Mouse (Mus musculus) urinary bladder, adult 18-20 months (tissue): Measurements from ENCODE around the gene Btbd9.

Experiments used
- DNase-seq, 2 experiments: peaks; one replicate each; pipeline ENCODE4 v3.0.0; 2022; ENCODE audit warnings: low spot score in 2 of 2, mixed read lengths in 2 of 2

Btbd9 gene

DNA sequence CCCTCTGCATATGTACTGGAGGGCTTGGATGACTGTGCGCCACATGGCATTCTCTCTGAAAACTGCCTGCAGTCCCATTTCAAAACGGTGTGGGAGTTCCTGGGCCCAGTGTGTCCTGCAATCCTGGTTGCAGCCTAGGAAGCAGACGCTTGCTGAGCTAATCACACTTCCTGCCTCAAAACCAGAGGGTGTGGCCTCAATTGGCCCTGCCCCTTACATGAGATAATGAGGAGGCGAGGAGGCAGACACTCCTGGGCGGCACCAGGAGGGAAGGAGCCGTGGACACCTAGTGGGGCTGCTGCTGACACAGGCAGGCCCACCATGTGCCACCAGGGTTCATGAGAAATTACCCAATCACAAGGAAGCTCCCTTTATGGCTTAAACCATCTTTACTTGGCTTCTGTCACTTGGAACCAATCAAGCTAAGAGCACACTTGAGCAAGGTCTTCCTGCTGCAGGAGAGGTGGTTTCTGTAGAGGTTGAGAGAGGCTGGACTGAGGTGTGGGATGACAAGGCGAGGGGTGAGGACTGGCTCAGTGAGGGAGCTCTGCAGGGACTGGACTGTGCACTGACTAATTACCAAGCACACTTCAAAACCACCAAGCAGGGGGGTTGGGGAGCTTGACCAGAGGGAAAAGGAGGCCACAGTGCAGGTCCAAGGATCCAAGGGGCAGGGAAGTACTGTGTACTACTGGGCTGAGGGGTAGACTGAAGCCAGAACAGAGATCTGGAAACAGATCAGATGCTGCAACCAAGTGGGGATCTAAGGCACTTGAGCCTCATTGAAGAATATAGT lies 295.8 kb downstream of the Btbd9 start:
- no peak for DNase-seq

DNA sequence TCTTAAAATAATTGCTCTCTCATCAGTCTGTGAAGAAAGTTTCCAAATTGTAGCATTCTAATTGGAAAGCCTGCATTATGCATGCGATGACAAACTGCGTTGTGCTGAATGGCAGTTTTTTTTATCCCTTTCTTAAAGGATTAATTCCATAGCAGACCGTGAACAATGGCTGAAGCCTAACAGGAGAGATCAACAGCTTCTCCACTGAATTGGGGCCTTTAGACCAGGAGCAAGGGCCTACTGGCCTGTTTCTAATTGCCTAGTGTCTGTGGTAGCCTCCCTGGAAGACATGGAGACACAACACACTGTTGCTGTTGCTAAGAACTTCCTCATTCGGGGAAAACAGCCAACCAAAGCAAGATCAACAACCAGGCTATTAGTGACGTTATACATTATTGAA lies 296.6 kb downstream of the Btbd9 start:
- no peak for DNase-seq

GRCm38 (mm10) chr17:30278596-30279378 lies 297.5 kb downstream of the Btbd9 start:
- no peak for DNase-seq

- no peak for DNase-seq
These were observed 299.8 kb downstream of the Btbd9 start for GRCm38 (mm10) chr17:30276477-30276876.

- no peak for DNase-seq
These were observed 303.5 kb downstream of the Btbd9 start for GRCm38 (mm10) chr17:30272769-30273168.

DNA sequence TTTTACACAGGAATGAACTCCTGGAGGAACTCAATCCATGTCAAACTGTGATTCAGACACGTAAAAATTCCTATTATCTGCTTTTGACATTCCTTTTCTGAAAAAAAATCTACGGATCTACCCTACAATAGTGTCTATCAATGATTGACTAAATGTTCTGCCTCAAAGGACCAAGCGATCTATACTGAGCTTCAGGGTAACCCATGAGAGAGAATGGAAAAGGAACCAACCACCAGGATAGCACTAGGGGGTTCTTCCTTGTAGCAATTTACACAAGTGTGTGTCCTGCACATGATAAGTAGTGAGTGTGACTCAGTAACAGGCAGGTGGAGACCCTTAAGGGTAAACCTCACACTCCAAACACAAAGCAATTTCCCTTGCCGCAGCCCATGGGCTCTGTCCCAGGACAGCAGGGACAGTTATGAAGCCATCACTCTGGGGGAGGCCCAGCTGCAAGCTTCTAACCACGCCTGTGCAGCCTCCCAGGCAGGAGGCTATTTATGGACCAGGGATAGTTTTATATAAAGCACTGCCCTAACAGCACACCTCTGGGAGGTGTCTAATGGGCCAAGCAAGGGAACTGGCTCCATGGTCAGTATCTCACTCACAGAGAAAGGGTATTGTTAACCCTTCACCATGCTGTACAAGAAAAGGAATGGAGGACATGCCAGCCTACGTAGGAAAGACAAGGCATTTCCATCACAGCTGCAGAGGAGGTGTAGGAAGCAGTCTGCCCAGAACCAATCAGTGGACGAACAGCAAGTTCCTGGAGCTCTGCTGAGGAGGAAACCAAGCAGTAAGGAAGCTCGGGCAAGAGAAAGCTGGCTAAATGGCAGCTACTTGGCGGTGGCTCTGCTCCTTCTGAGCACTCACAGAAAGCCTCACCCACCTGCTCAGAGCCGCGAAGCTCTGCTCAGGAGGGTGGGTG lies 306.9 kb downstream of the Btbd9 start:
- no peak for DNase-seq

DNA sequence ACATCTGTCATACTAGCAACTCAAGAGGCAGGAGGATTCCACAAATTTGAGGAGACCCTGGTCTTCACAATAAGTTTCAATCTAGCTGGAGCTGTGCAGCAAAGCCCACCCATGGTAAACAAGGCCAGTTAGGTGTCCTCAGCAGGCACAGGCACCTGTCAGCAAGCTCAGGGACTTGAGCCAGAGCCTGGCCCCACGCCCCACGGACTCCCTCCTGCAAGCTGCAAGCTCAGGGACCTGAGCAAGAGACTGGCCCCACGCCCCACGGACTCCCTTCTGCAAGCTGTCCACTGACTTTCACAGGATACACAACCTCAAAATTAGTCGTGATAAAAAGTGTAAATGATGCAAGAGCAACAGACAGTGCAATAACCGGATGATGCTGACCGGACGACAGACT lies 307.8 kb downstream of the Btbd9 start:
- no peak for DNase-seq

DNA sequence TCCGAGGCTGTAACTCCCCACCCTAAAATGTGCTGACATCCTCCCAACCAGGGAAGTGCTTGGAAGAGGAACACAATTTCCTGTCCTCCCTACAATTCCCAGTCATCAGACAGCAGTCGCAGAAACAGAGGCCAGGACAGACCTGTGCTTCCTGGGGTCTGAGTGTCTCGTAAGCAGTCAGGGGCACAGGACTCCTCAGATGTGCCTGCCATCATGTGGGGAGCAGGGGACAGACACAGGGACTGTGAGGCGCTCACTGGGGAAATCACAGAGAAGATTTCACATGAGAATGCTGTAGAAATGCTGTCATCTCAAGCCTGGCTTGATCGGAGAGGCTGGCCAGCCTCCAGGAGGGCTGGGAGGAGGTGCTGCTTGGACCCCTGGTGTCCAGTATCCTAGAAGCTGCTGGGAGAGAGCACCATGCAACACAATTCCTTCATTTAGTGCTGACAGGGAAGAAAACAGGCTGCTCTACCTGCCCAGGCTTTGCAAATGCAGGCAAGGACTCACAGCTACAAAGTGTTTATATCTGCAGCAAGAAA lies 308.8 kb downstream of the Btbd9 start:
- no peak for DNase-seq

- DNase-seq, result no peak
These were observed 312.8 kb downstream of the Btbd9 start for GRCm38 (mm10) chr17:30263535-30263934.

DNA sequence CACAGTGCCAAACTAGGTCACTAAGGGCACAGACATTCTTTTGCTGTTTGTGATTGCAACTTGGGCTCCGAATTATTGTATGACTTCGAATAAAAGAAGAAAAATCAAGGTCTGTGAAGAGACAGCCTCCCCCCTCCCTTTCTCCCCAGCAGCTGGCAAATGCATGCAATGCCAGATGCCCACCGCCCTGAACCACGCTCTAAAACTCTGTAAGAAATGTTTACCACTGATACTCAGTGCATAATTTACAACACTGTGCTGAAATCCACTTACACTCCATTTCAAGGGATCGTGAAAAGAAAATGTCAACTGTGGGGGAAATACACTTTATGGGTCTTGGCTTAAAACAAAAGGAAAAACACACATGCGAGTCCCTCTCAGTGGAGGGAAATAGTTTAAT lies 313.3 kb downstream of the Btbd9 start:
- no peak for DNase-seq

GRCm38 (mm10) chr17:30262440-30262839 lies 313.8 kb downstream of the Btbd9 start:
- DNase-seq, result no peak

DNA sequence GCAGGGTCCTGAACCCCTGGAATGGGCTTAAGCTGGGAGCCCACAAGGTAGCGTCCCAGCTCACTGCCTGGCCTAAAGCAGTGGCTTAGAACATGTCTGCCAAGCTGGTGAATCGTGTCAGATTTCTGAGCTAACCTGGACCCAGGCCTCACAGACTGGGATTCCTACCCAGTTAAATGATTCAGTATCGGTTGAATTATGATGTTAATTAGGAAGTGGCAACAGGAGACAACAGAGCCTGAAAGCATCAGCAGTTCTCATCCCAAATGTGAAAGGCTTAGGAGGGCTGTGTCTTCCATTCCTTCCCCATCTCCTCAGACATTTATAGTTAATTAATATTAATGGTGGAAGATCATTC lies 314.3 kb downstream of the Btbd9 start:
- no peak for DNase-seq

DNA sequence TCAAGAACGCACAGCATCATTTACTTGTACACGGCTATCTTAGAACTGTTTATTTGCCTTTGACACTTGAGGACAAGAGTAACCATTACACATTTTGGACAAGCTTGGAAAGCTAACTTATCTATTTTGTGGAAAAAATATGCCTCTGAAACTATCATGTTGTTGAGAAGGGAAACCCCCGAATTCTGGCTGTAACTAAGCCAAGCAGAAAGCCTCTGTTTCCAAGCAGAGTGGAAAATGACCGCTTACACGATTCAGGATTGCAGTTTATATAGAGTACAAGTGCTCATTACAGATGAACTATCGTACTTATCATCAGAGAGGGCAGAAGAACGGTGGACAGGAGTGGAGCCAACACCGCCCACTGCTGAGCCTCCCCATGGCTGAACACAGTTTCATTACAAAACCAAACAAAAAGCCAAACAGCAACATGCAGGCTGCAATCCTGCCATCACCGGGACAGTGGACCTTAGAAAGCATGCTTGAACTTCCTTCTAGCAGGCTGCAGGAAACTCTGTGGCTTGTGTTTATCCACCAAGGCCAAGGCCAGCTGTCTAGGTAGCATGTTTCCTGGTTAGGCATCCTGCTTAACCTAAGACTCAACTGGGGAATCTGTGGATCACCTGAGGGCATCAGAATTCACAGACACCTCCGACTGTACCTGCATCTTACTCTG lies 314.8 kb downstream of the Btbd9 start:
- DNase-seq, result no peak

DNA sequence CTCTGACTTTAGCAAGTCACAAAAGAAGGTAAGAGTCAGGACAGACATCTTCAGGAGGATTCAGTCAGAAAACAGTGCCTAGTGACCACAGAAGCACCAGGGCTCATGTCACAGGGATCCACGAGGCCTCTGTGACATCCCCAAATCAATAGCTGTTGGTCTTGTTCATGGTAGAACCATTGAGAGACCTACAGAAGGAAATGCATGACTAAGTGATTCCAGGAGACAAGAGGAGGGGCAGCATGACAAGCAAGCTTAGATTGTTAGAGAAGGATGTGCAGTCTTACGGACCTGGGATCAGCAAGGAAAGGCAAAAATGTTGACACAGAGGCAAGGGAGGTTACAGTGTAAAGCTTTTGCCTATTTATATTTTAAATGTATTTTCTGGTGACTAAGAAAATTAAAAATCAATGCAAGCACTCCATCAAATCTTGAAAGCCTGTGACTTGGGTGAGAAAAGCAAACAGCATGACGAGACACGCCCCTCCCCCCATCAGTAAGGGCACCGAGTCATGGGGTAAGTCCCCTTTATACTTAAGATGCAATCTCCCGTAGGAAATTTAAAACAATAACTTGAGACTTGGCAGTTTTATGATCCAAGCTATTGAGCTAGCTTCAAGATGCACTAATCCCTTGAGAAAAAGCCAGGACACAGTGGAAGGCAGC lies 315.5 kb downstream of the Btbd9 start:
- DNase-seq, result no peak

- no peak for DNase-seq
These were observed 316.4 kb downstream of the Btbd9 start for GRCm38 (mm10) chr17:30259938-30260337.

DNA sequence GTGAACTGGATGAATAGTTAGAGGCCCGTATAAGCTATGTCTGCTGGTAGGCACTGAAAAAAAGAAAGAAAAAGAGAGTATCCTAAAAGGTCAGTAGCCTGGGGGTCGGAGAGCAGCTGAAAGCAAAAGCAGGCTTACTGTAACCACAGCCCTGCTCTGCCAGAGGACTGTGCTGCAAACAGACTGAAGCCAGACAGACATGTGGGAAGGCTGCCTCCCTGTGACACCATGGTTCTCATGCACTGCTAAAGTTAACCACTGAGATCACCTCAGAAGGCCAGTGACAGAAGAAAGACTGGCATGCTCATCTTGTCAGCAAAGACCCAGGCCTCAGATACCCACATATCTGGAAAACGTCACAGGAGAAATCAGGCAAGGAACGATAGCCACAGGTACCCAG lies 317.8 kb downstream of the Btbd9 start:
- DNase-seq, result no peak

GRCm38 (mm10) chr17:30255928-30256560 lies 320.2 kb downstream of the Btbd9 start:
- DNase-seq, result no peak

GRCm38 (mm10) chr17:30253924-30254323 lies 322.4 kb downstream of the Btbd9 start:
- DNase-seq, result no peak

- no peak for DNase-seq
These were observed 323.3 kb downstream of the Btbd9 start for GRCm38 (mm10) chr17:30253028-30253427.

GRCm38 (mm10) chr17:30245308-30245706 lies 331.0 kb downstream of the Btbd9 start:
- no peak for DNase-seq
